Mouse (Mus musculus) megakaryocyte, embryonic 14.5 days (primary cell): ENCODE measurements at regions not wholly inside any gene's neighbourhood (a gene's known extent, or its start where the extent isn't known, plus 50 kb on each side); places are given as distances from the start of the nearest gene placed in this dataset.

Experiments
- FLI1 ChIP-seq: IDR thresholded peaks from 2 replicates; pipeline ENCODE4 v1.6.1; 2012; ENCODE audit warnings: low read length, inconsistent platforms, mixed read lengths
- GATA1 ChIP-seq: IDR thresholded peaks from 3 replicates; pipeline ENCODE4 v1.6.1; 2012; ENCODE audit warnings: mixed read lengths, low read length, inconsistent platforms, borderline replicate concordance

DNA sequence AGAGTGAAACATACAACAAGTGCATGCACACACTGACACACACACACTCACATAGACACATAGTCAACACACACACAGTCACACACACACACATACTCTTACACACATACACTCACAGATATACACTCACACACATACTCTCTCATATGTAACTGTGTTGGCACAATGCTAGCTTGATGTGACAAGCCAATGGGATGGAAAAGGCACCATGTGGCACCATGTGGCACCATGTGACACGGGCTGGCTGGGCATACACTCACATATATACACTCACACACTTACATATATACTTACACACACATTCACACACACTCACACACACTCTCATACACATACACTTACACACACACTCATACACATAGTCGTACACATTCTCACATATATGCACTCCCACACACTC is 67.0 kb upstream of the Phyhipl start:
- TF ChIP-seq GATA1 (no peak), FLI1 (no peak)
